Mouse (Mus musculus) lung, postnatal 4 days (tissue): ENCODE data around the gene Vmn1r178.
"Not testable (repeated sequence)": the region's sequence is repeated elsewhere in the genome, so short reads cannot be mapped to it uniquely, and the experiment has no call there.

Experiments used
- DNase-seq, 2 experiments: peaks; one replicate each; pipeline ENCODE4 v3.0.0; 2021

Vmn1r178 gene

DNA sequence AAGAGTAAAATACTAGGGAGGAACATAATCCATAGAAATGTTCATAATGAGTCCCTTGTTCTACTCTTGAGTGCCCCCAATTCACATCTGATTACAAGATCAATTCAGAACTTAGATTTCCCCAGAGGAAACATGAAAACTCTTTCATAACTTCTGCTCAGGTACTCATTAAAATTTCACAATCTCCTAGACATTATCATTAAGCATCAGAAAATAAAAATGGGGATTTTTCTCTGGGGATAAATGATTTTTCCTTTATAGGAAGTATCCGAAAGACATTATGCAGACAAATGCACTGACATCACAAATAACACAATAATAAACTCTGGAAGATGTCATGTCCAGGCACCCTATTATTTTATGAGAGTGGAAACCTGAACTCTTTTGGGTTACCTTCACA lies at the start of gene Vmn1r178:
Gene Vmn1r178 (plus strand): TSS at position 301 of the 400 bp plus-strand sequence.
- no peak for DNase-seq

DNA sequence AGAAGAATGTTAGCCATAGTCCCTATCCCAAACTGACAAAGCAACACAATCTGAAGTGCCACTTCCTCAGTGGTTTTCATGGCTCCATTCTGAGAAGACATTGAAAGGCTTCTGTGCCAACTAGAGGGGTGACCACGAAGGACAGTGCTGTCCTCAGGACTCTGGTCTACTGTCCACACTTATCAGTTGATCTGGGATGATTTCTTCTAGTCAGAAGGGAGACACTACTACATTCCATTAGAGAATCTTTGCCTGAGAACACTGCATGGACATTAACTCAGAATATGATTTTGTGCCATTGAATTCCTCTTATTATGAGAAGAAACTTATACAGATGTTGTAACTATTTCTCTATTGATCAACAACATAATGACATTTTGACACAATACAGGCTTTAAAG lies 25.5 kb upstream of the Vmn1r178 start, which contains the start of gene Vmn1r177:
Gene Vmn1r177 (minus strand): TSS at position 101 of the 400 bp plus-strand sequence.
- not testable (repeated sequence) for DNase-seq

DNA sequence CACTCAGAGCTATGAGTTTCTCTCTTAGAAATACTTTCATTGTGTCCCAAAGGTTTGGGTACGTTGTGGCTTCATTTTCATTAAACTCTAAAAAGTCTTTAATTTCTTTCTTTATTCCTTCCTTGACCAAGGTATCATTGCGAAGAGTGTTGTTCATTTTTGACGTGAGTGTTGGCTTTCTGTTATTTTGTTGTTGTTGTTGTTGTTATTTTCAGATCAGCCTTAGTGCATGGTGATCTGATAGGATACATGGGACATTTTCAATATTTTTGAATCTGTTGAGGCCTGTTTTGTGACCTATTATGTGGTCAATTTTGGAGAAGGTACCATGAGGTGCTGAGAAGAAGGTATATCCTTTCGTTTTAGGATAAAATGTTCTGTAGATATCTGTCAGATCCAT lies 14.9 kb upstream of the Vmn1r178 start:
- not testable (repeated sequence) for DNase-seq

DNA sequence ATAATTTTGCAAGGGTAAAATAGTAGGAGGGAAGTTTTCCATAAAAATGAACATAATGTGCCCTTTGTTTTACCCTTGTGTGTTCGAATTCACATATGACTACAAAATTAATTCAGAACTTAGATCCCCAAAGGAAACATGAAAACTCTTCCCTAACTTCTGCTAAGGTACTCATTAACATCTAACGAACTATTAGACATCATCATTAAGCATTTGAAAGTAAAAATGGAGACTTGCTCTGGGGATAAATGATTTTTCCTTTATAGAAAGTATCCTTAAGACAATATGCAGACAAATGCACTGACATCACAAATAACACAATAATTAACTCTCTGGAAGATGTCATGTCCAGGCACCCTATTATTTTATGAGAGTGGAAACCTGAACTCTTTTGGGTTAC lies 34.9 kb downstream of the Vmn1r178 start, which contains the start of gene Vmn1r179:
Gene Vmn1r179 (plus strand): TSS at position 301 of the 400 bp plus-strand sequence.
- no peak for DNase-seq
